ENCODE assay signal across 27 mouse cellular contexts in genomic region chr4:4465169-4465714, GRCm38 (mm10).
DNase-seq lines count a peak whose midpoint lies in the region; ATAC-seq and TF ChIP-seq lines count a peak whose summit lies in the region.
"Had no signal": no experiment of that assay in that cellular context is flagged by ENCODE, and none has a peak within 500 bp of the region (broad histone marks: within the 10 kb centered on the region; RNA-seq: fewer than 3 reads in every experiment).

No protein-coding gene starts in this region.

- no peak for TF ChIP-seq CTCF in hindbrain, postnatal 0 days (IDR thresholded peaks at IDR 0.05; ENCODE audit: low read depth)
- no peak for TF ChIP-seq CTCF in testis, adult 2 months (IDR thresholded peaks at IDR 0.05; ENCODE audit: control insufficient read depth, insufficient read depth, insufficient replicate concordance, low read depth, low read length)
- no peak for TF ChIP-seq CTCF in thymus, adult 2 months (IDR thresholded peaks at IDR 0.05; ENCODE audit: borderline replicate concordance, control insufficient read depth, extremely low read depth, insufficient read depth, low read length, poor library complexity)

- no peak overlapping the region for H3K27ac ChIP-seq in hindbrain, postnatal 0 days
- H3K27ac ChIP-seq in hindbrain, embryonic 16.5 days (ENCODE audit: low read depth, low read length), result no peak overlapping the region
- no peak overlapping the region for H3K27ac ChIP-seq in testis, adult 2 months (ENCODE audit: control insufficient read depth, insufficient read depth, low read depth, low read length)
- no peak overlapping the region for H3K27ac ChIP-seq in thymus, adult 2 months (ENCODE audit: control insufficient read depth, insufficient read depth, low read length)
- H3K27ac ChIP-seq: embryonic facial prominence, embryonic 15.5 days; hindbrain, embryonic 10.5 days; limb, embryonic 13.5 days; liver, embryonic 12.5 days; midbrain, embryonic 15.5 days; neural tube, embryonic 13.5 days; stomach, postnatal 0 days had no signal

- H3K27me3 ChIP-seq in hindbrain, postnatal 0 days (ENCODE audit: insufficient read depth, low read length), result no peaks in the 10 kb centered on the region
- no peaks in the 10 kb centered on the region for H3K27me3 ChIP-seq in hindbrain, embryonic 16.5 days (replicated peaks; ENCODE audit: control insufficient read depth, insufficient read depth, low read length)
- H3K27me3 ChIP-seq in testis, adult 2 months (ENCODE audit: control insufficient read depth, insufficient read depth, low read length), result no peaks in the 10 kb centered on the region
- no peaks in the 10 kb centered on the region for H3K27me3 ChIP-seq in thymus, adult 2 months (ENCODE audit: control insufficient read depth, insufficient read depth, low read length)
- H3K27me3 ChIP-seq: embryonic facial prominence, embryonic 15.5 days; limb, embryonic 13.5 days; liver, embryonic 12.5 days; midbrain, embryonic 15.5 days; neural tube, embryonic 13.5 days had no signal

- H3K9me3 ChIP-seq in hindbrain, postnatal 0 days (ENCODE audit: low read length), result no peaks in the 10 kb centered on the region
- H3K9me3 ChIP-seq in hindbrain, embryonic 16.5 days (ENCODE audit: control insufficient read depth, low read length), result no peaks in the 10 kb centered on the region
- H3K9me3 ChIP-seq: embryonic facial prominence, embryonic 15.5 days; hindbrain, embryonic 10.5 days; limb, embryonic 13.5 days; liver, embryonic 12.5 days; midbrain, embryonic 15.5 days; neural tube, embryonic 13.5 days had no signal

- H3K4me2 ChIP-seq in hindbrain, postnatal 0 days (ENCODE audit: low read depth, low read length), result no peak overlapping the region
- H3K4me2 ChIP-seq in hindbrain, embryonic 16.5 days (ENCODE audit: low read length), result no peak overlapping the region
- H3K4me2 ChIP-seq: embryonic facial prominence, embryonic 15.5 days; heart, embryonic 11.5 days; limb, embryonic 13.5 days; liver, embryonic 12.5 days; midbrain, embryonic 15.5 days; neural tube, embryonic 13.5 days had no signal

- WGBS in hindbrain, postnatal 0 days, result 32% methylated on average over 4 of the region's 4 CpGs
- 41% methylated on average over 4 of the region's 4 CpGs for WGBS in hindbrain, embryonic 16.5 days
- WGBS in thymus, adult 2 months, result 81% methylated on average over 4 of the region's 4 CpGs

- H3K36me3 ChIP-seq in hindbrain, postnatal 0 days (ENCODE audit: insufficient read depth, low read length), result no peaks in the 10 kb centered on the region
- H3K36me3 ChIP-seq in hindbrain, embryonic 16.5 days (ENCODE audit: control insufficient read depth, insufficient read depth, low read length), result no peaks in the 10 kb centered on the region
- no peaks in the 10 kb centered on the region for H3K36me3 ChIP-seq in testis, adult 2 months (ENCODE audit: control insufficient read depth, insufficient read depth, low read length)
- H3K36me3 ChIP-seq in thymus, adult 2 months (ENCODE audit: control insufficient read depth, insufficient read depth, low read length), result no peaks in the 10 kb centered on the region
- H3K36me3 ChIP-seq: embryonic facial prominence, embryonic 15.5 days; hindbrain, embryonic 10.5 days; limb, embryonic 13.5 days; liver, embryonic 12.5 days; midbrain, embryonic 15.5 days; neural tube, embryonic 13.5 days had no signal

- H3K4me1 ChIP-seq in hindbrain, postnatal 0 days (ENCODE audit: insufficient read depth, low read length), result no peaks in the 10 kb centered on the region
- H3K4me1 ChIP-seq in hindbrain, embryonic 16.5 days (ENCODE audit: control insufficient read depth, insufficient read depth, low read depth, low read length), result no peaks in the 10 kb centered on the region
- H3K4me1 ChIP-seq in testis, adult 2 months (ENCODE audit: control insufficient read depth, insufficient read depth, low read length), result 0 out of 2 replicates have a peak, but pooled peaks cover 3% of the 10 kb centered on the region
- no peaks in the 10 kb centered on the region for H3K4me1 ChIP-seq in thymus, adult 2 months (replicated peaks; ENCODE audit: control insufficient read depth, insufficient read depth, low read length)
- H3K4me1 ChIP-seq: embryonic facial prominence, embryonic 15.5 days; hindbrain, embryonic 10.5 days; limb, embryonic 13.5 days; liver, embryonic 12.5 days; midbrain, embryonic 15.5 days; neural tube, embryonic 13.5 days had no signal

- no peak overlapping the region for H3K9ac ChIP-seq in hindbrain, postnatal 0 days (replicated peaks; ENCODE audit: low read length)
- no peak overlapping the region for H3K9ac ChIP-seq in hindbrain, embryonic 16.5 days (ENCODE audit: low read depth, low read length)
- H3K9ac ChIP-seq: embryonic facial prominence, embryonic 15.5 days; limb, embryonic 13.5 days; liver, embryonic 12.5 days; midbrain, embryonic 15.5 days; neural tube, embryonic 13.5 days had no signal

- TF ChIP-seq POLR2A in testis, adult 2 months (IDR thresholded peaks at IDR 0.05; ENCODE audit: control insufficient read depth, low read depth, low read length), result no peak
- no peak for TF ChIP-seq POLR2A in thymus, adult 2 months (IDR thresholded peaks at IDR 0.05; ENCODE audit: control insufficient read depth, extremely low read depth, insufficient read depth, low read length, poor library complexity)

- peak; percentile 19 to 43 for DNase-seq in cerebellum, postnatal 10 days
- DNase-seq in cerebellum, adult 8-10 months, result no peak
- DNase-seq in hindbrain, postnatal 0 days (ENCODE audit: low spot score), result peak; percentile 6
- no peak for DNase-seq in testis, postnatal 14 days (ENCODE audit: low spot score)
- no peak for DNase-seq in thymus, adult 2 months
- DNase-seq in ovary, postnatal 36 days (ENCODE audit: low spot score), result no peak
- DNase-seq: adrenal gland, postnatal 14 days; cerebellum, postnatal 36 days; embryo, embryonic 11 days; gastrocnemius, postnatal 10 days; kidney, postnatal 36 days; layer of hippocampus, postnatal 36 days; lung, adult 18-20 months; lung, postnatal 36 days; thymus, postnatal 14 days had no signal

- ATAC-seq in hindbrain, postnatal 0 days, result no peak
- ATAC-seq in hindbrain, embryonic 16.5 days, result no peak
- ATAC-seq: intestine, postnatal 0 days; liver, embryonic 12.5 days; midbrain, embryonic 15.5 days had no signal

- H3K4me3 ChIP-seq in hindbrain, postnatal 0 days (ENCODE audit: low read length), result no peak overlapping the region
- no peak overlapping the region for H3K4me3 ChIP-seq in hindbrain, embryonic 16.5 days (ENCODE audit: low read length)
- H3K4me3 ChIP-seq in testis, adult 2 months (ENCODE audit: control insufficient read depth, low read depth, low read length), result peak overlapping the region; percentile 54; the same call in 1 of the 2 replicates
- no peak overlapping the region for H3K4me3 ChIP-seq in thymus, adult 2 months (ENCODE audit: control insufficient read depth, insufficient read depth, low read length)
- H3K4me3 ChIP-seq: embryonic facial prominence, embryonic 15.5 days; hindbrain, embryonic 10.5 days; limb, embryonic 13.5 days; liver, embryonic 12.5 days; midbrain, embryonic 15.5 days; myocyte; neural tube, embryonic 13.5 days had no signal

Comparison
In these comparisons a context has a peak if more than half of its experiments do, and no peak if none do; other contexts are left out.
1. DNase-seq: peak in cerebellum, postnatal 10 days (2 of 2) and hindbrain, postnatal 0 days (single experiment); none in cerebellum, adult 8-10 months (single experiment), testis, postnatal 14 days (single experiment), thymus, adult 2 months (single experiment) and ovary, postnatal 36 days (single experiment).